Mouse (Mus musculus) CH12F3 (cell line): ENCODE measurements around the gene G6pc.

Source experiments
- in situ Hi-C: fragments of 300-500 bp; cut with MboI; formaldehyde crosslinking; loops from 2 replicates; pipeline ENCODE4 v1.14.3; 2020; ENCODE audit warnings: low sequenced_read_pairs

The G6pc gene

DNA sequence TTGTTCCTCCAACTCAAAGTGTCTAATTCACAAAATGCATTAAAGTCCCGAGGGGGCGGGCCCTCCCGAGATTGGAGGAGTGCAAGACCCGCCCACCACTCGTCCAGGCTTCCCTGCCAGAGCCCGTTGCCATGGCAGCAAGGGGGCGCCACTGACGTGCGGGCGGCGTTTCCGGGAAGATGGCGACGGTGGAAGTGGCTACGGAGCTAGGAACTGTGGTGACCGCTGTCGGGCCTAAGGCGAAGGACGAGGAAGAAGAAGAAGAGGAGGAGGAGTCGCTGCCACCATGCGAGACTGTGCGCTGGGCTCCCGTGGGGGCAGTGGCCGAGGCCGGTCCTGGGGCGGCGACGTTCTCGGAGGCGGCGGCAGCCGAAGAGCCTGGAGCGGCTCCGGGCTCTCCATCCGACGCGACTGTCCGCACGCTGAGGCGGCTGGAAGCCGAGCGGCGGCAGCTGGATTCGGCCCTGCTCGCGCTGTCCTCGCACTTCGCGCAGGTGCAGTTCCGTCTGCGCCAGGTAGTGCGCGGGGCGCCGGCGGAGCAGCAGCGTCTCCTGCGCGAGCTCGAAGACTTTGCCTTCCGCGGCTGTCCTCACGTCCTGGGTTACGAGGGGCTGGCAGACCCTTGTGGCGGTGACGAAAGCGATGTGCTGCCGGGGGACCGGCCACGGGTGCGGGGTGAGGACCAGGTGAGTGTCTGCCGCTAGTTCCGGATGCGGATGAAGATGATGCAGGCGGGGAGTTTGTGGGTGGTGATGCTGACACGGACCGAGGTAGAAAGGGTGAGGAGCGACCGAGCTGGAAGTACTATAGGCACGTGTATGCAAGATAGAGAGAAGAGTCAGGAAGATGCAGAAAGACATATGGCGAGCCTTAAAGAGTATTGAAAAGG lies 57.8 kb downstream of the G6pc start, which contains the start of the genes Rundc1 and Ptges3l:
Gene Rundc1 (plus strand): TSS at position 161 of the 889 bp plus-strand sequence.
Gene Ptges3l (minus strand): TSS at position 409 of the 889 bp plus-strand sequence.
- in situ Hi-C loops: no loop called here

DNA sequence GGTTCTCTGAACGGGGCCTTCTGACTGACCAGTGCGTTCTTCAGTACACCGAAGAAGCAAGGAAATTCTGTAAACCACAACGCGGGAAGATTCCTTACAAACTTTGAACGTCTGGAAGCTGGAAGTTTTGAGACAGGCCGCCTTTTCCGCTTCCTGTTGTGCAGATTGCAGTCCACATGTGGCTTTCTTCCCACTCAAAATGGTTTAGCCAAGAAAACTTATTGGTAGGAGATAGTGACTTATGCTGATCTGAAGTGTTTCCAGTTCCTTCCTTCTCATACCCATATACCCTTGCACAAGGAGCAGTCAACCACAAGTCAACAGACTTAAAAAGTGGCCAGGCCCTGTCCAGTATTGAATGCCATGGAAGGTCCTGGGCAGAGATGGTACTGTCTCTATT lies 58.8 kb downstream of the G6pc start:
- in situ Hi-C loops: no loop called here
